Mouse (Mus musculus): ENCODE results near the gene Plgrkt. TPM values are rescaled to one million over a fixed set of nuclear protein-coding genes. Genes with fewer than 3 reads are reported as not detected.

Gene Plgrkt
- polyA plus RNA-seq (2017; shearing (Covaris generic)) = 235 TPM

GRCm38 (mm10) chr19:29366969-29367622, at the start of gene Plgrkt, which contains the start of gene Cd274:
Gene Plgrkt, minus strand, starts transcription at chr19:29367390.
Gene Cd274, plus strand, starts transcription at chr19:29367455.

DNA sequence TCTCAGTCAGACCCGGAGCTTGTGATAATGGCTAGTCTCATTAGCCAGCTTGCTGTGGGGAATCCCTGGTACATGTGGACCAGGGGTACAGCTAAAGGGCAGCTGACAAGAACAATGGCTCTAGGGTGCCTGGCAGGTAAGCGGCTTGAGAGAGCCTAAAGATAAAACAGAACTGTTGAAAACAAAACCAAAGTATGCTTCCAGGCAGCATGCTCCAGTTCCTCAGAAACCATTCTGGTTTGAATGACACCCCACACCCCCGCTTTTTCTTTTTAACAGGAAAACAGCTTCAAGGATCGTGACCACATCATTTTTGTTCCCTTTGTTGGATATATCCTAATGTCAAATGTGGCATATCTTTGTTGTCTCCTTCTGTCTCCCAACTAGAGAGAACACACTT, 43.4 kb upstream of the Plgrkt start, which contains the start of gene Pdcd1lg2:
Gene Pdcd1lg2, plus strand, starts transcription at position 301 of the 400 bp plus-strand sequence.

DNA sequence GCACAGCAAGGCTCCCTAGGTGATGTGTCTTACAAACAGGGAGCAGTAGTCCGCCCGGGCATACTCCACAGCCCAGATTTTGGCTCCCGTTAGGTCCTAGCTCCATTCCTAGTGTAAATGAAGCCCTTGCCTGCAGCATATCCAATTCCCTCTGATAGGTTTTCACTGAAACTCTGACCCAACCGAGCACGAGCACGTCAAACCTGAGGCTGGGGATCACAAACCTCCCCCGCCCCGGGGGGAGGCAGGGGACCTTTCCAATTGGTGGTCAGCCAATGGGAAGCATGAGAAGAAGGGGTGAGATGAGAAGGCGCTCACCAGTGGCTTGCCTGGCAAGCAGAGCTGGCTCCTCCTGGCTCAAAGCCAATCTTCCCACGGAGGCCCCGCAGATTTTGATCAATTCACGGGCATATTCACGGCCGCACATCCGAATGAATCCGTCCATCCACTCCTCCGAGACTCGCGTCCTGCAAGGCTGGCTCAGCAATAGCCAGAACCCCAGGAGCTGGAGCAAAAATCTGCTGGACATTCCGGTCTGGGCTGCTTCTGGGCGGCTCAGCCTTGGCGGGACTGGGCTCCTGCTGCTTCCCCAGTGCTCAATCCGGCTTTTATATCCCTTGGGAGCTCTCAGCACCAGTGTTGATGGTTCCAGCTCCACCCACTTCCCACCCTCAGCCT, 33.0 kb downstream of the Plgrkt start, which contains the start of gene Rln1:
Gene Rln1, minus strand, starts transcription at position 603 of the 678 bp plus-strand sequence.

DNA sequence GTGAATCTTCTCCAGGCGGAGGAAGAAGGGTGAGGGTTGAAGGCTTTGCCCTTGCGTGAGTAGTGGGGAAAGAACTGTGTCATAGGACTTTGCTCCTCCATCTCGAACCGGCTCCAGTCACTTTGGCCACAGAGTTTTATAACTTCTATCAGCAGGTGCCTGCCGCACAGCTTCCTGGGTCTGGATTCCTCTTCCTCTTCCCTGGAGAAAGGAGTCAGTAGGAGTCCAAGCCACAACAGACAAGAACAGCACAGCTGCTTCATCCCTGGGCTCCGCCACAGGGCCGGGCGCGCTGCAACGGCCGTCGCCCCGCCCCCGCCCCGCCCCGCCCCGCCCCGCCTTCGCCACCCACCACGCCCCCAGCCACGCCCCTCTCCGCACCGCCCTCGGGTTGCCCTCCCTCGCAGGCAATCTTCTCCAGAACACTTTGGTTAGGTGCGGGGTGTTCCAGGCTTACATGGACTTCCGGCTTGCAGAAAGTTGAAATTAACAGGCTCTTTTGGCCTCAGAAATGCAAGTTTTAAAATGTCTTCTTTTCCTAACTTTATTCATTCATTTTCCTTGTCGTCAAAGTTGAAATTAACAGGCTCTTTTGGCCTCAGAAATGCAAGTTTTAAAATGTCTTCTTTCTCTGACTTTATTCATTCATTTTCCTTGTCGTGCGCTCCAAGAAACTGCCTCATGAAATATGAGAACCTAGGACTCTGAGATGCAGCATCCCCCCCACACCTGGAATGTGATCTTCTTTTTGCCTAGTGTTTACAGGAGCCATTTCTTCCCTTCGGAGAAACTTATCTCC, 41.9 kb downstream of the Plgrkt start, which contains the start of gene Insl6:
Gene Insl6, minus strand, starts transcription at position 304 of the 799 bp plus-strand sequence.

Other genes with a start within 250 kb of the Plgrkt start
- 250 TPM for gene Jak2, start 115.6 kb downstream of the Plgrkt start, polyA plus RNA-seq (2017; shearing (Covaris generic))
- 38.4 TPM for gene Insl6, start 42.0 kb downstream of the Plgrkt start, polyA plus RNA-seq (2017; shearing (Covaris generic))
- gene Rln1, start 32.7 kb downstream of the Plgrkt start, polyA plus RNA-seq (2017; shearing (Covaris generic)) = not detected
- 152 TPM for gene Cd274, start 65 bp upstream of the Plgrkt start, polyA plus RNA-seq (2017; shearing (Covaris generic))
- 25.0 TPM for gene Pdcd1lg2, start 43.5 kb upstream of the Plgrkt start, polyA plus RNA-seq (2017; shearing (Covaris generic))
- 50.4 TPM for gene Ric1, start 154.9 kb upstream of the Plgrkt start, polyA plus RNA-seq (2017; shearing (Covaris generic))